Mouse (Mus musculus): ENCODE data around the gene Gm10354. TPM values are rescaled to one million over a fixed set of nuclear protein-coding genes. Genes with fewer than 3 reads are reported as not detected.
"Not testable (repeated sequence)": the region's sequence is repeated elsewhere in the genome, so short reads cannot be mapped to it uniquely, and the experiment has no call there.

Gm10354 gene
- polyA plus RNA-seq, 1 experiment from 2014 or later, result not detected

- H3K27ac ChIP-seq; H3K4me2 ChIP-seq (replicated peaks); H3K9ac ChIP-seq; H3K4me1 ChIP-seq; H3K36me3 ChIP-seq; H3K4me3 ChIP-seq; ATAC-seq (ENCODE audit: low FRiP score, low read depth); H3K27me3 ChIP-seq (replicated peaks): not testable (repeated sequence)
- 81% methylated on average over 8 of the region's 8 CpGs for WGBS
- peaks cover 11% of the 10 kb centered on the region for H3K9me3 ChIP-seq
Measured at GRCm38 (mm10) chr5:14990375-14991158, 11.8 kb upstream of the Gm10354 start.

GRCm38 (mm10) chr5:14986649-14987387 is 8.1 kb upstream of the Gm10354 start:
- H3K9ac ChIP-seq; H3K27me3 ChIP-seq (replicated peaks); H3K4me3 ChIP-seq; H3K36me3 ChIP-seq; H3K27ac ChIP-seq; H3K4me2 ChIP-seq (replicated peaks); H3K4me1 ChIP-seq: not testable (repeated sequence)
- peak; percentile 63; the same call in 1 of the 2 replicates for ATAC-seq (ENCODE audit: low FRiP score, low read depth)
- H3K9me3 ChIP-seq, result peaks cover 13% of the 10 kb centered on the region
- 43% methylated on average over 6 of the region's 6 CpGs for WGBS

- not testable (repeated sequence) for H3K4me3 ChIP-seq; H3K4me2 ChIP-seq (replicated peaks); H3K4me1 ChIP-seq; H3K36me3 ChIP-seq; H3K27me3 ChIP-seq (replicated peaks); H3K9ac ChIP-seq; H3K27ac ChIP-seq; ATAC-seq (ENCODE audit: low FRiP score, low read depth)
- 77% methylated on average over 4 of the region's 4 CpGs for WGBS
- peaks cover 39% of the 10 kb centered on the region for H3K9me3 ChIP-seq
Measured at GRCm38 (mm10) chr5:14977368-14977767, 1.4 kb downstream of the Gm10354 start.

- not testable (repeated sequence) for H3K9ac ChIP-seq; H3K36me3 ChIP-seq; H3K4me3 ChIP-seq; ATAC-seq (ENCODE audit: low FRiP score, low read depth); H3K4me2 ChIP-seq (replicated peaks); H3K27me3 ChIP-seq (replicated peaks); H3K27ac ChIP-seq; H3K4me1 ChIP-seq
- WGBS, result 75% methylated on average over 4 of the region's 4 CpGs
- peaks cover 40% of the 10 kb centered on the region for H3K9me3 ChIP-seq
Measured at GRCm38 (mm10) chr5:14975294-14975693, 3.4 kb downstream of the Gm10354 start.

- ATAC-seq (ENCODE audit: low FRiP score, low read depth); H3K9ac ChIP-seq: not testable (repeated sequence)
- 80% methylated on average over 3 of the region's 3 CpGs for WGBS
Measured at GRCm38 (mm10) chr5:14972841-14973240, 5.9 kb downstream of the Gm10354 start.

GRCm38 (mm10) chr5:14963821-14964220 is 14.9 kb downstream of the Gm10354 start:
- not testable (repeated sequence) for H3K4me3 ChIP-seq; H3K36me3 ChIP-seq; ATAC-seq (ENCODE audit: low FRiP score, low read depth); H3K4me1 ChIP-seq; H3K27me3 ChIP-seq (replicated peaks); H3K4me2 ChIP-seq (replicated peaks); H3K27ac ChIP-seq; H3K9ac ChIP-seq
- H3K9me3 ChIP-seq, result peaks cover 11% of the 10 kb centered on the region
- 81% methylated on average over 13 of the region's 13 CpGs for WGBS

More at GRCm38 (mm10) chr5:14972841-14973240, 5.9 kb downstream of the Gm10354 start:
- H3K27me3 ChIP-seq (replicated peaks); H3K4me3 ChIP-seq; H3K27ac ChIP-seq; H3K4me2 ChIP-seq (replicated peaks); H3K4me1 ChIP-seq; H3K36me3 ChIP-seq: not testable (repeated sequence)
- peaks cover 32% of the 10 kb centered on the region for H3K9me3 ChIP-seq

GRCm38 (mm10) chr5:14961502-14961901 is 17.2 kb downstream of the Gm10354 start:
- not testable (repeated sequence) for H3K9ac ChIP-seq; H3K27me3 ChIP-seq (replicated peaks); H3K4me1 ChIP-seq; H3K36me3 ChIP-seq; H3K4me2 ChIP-seq (replicated peaks); ATAC-seq (ENCODE audit: low FRiP score, low read depth); H3K4me3 ChIP-seq; H3K27ac ChIP-seq
- peaks cover 15% of the 10 kb centered on the region for H3K9me3 ChIP-seq
- 78% methylated on average over 4 of the region's 4 CpGs for WGBS

GRCm38 (mm10) chr5:14955928-14956706 is 22.6 kb downstream of the Gm10354 start:
- H3K4me2 ChIP-seq (replicated peaks); H3K36me3 ChIP-seq; H3K9ac ChIP-seq; H3K27ac ChIP-seq; H3K4me1 ChIP-seq; H3K27me3 ChIP-seq (replicated peaks); H3K4me3 ChIP-seq: not testable (repeated sequence)
- H3K9me3 ChIP-seq, result peaks cover 31% of the 10 kb centered on the region
- 94% methylated on average over 1 of the region's 1 CpGs for whole genome bisulfite sequencing
- ATAC-seq (ENCODE audit: low FRiP score, low read depth), result peak; percentile 44; the same call in 1 of the 2 replicates

GRCm38 (mm10) chr5:14953587-14953986 is 25.1 kb downstream of the Gm10354 start:
- peaks cover 31% of the 10 kb centered on the region for H3K9me3 ChIP-seq
- H3K36me3 ChIP-seq; H3K27ac ChIP-seq; H3K27me3 ChIP-seq (replicated peaks); ATAC-seq (ENCODE audit: low FRiP score, low read depth); H3K4me3 ChIP-seq; H3K9ac ChIP-seq; H3K4me2 ChIP-seq (replicated peaks); H3K4me1 ChIP-seq: not testable (repeated sequence)

GRCm38 (mm10) chr5:14952749-14953148 is 26.0 kb downstream of the Gm10354 start:
- not testable (repeated sequence) for H3K4me2 ChIP-seq (replicated peaks); H3K4me1 ChIP-seq; H3K27me3 ChIP-seq (replicated peaks); ATAC-seq (ENCODE audit: low FRiP score, low read depth); H3K36me3 ChIP-seq; H3K9ac ChIP-seq; H3K4me3 ChIP-seq; H3K27ac ChIP-seq
- WGBS, result 77% methylated on average over 3 of the region's 3 CpGs
- peaks cover 34% of the 10 kb centered on the region for H3K9me3 ChIP-seq

- peak; percentile 49; the same call in 1 of the 2 replicates for ATAC-seq (ENCODE audit: low FRiP score, low read depth)
Measured at GRCm38 (mm10) chr5:14951822-14952221, 26.9 kb downstream of the Gm10354 start.

More at GRCm38 (mm10) chr5:14951822-14952221, 26.9 kb downstream of the Gm10354 start:
- H3K9me3 ChIP-seq, result peaks cover 34% of the 10 kb centered on the region
- H3K4me2 ChIP-seq (replicated peaks); H3K9ac ChIP-seq; H3K36me3 ChIP-seq; H3K27me3 ChIP-seq (replicated peaks); H3K27ac ChIP-seq; H3K4me3 ChIP-seq; H3K4me1 ChIP-seq: not testable (repeated sequence)
- WGBS, result 69% methylated on average over 7 of the region's 7 CpGs
